Mouse (Mus musculus): ENCODE measurements at regions not wholly inside any gene's neighbourhood (a gene's known extent, or its start where the extent isn't known, plus 50 kb on each side); places are given as distances from the start of the nearest gene placed in this dataset.

DNA sequence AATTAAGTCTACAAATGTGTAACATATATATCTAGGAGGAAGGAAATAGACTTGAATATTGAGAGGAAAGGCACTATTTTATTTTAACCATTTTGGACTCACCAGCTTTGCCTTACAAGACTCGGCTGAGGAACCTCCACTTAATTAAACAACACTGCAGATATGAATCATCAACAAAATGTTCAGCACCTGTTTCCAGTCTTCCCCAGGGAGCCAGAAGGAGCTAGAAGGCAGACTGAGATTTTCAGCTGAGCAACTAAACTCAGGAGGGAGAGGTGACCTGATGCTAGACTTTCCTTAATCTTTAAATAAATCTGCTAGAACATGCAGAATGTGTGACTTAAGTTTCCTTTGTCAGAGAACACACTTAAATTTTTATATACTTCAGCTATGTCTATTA lies 478.4 kb downstream of the Etv1 start:
- Histone ChIP-seq H3K4me3 (ENCODE audit: insufficient read depth, low read depth, low read length) (no peak overlapping the region), H3K4me1 (ENCODE audit: control insufficient read depth, insufficient read depth, insufficient read length, low read length) (no peaks in the 10 kb centered on the region), H3K27ac (replicated peaks; ENCODE audit: low read depth, low read length) (no peak overlapping the region)

DNA sequence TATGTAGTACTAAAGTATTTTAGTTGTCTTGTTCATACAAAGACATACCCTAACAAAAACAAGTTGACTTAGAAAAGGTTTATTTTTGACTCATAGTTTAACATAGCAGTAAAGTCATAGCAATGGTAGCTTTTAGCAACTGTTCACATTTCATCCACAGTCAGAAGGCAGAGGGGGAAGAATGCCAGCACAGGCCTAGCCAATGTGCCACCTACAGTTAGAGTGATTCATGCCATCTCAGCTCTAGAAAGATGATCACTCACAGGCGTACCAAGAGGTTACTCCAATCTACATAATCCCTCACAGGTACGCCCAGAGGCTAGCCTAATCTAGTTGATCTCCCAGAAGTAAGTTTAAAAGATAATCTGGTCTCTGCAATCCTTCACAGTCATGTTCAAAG lies 510.5 kb downstream of the Etv1 start:
- no peak overlapping the region for H3K27ac ChIP-seq (replicated peaks; ENCODE audit: low read depth, low read length)
- no peaks in the 10 kb centered on the region for H3K4me1 ChIP-seq (ENCODE audit: control insufficient read depth, insufficient read depth, insufficient read length, low read length)
- no peak overlapping the region for H3K4me3 ChIP-seq (ENCODE audit: insufficient read depth, low read depth, low read length)

DNA sequence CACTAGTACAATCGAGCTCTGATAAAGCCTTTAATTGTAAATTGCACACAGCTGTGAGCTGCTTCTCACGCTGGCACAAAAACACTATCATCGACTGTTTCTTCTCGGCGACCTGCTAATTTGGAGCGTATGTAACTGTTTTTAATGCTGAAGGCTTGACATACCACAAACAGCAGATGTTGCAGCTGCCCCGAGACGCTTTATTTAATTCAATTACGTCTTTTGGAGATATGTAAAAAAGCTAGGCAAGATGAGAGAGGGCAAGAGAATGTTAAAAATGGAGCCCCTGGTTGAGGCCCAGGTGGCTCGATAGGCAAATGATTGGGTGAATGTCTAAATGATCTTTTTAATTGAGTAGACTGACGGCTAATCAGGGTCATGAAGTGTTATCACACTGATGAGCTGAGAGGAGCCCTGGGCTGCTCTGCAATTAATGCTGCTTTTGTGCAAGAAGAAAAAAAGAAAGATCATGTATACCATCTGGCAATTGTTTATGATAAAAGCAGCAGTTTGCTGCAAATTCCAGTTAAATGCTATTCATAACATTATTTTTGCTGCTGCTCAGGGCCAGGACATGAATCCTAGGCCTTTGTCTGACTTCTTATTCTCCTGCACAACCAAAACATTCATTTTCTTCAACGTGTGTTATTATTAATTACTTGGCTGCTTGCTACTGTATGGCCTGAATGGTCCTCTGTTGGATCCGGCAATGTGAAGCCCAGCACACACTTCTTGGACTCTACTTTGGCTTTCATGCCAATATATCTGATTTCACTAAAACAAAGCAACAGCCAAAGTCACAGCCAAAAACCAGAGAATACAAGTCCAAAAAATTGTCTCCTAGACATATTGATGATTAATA lies 522.4 kb downstream of the Etv1 start:
- H3K27ac ChIP-seq (replicated peaks; ENCODE audit: low read depth, low read length): no peak overlapping the region
- no peaks in the 10 kb centered on the region for H3K4me1 ChIP-seq (ENCODE audit: control insufficient read depth, insufficient read depth, insufficient read length, low read length)
- H3K4me3 ChIP-seq (ENCODE audit: insufficient read depth, low read depth, low read length): no peak overlapping the region

- no peak overlapping the region for H3K27ac ChIP-seq (replicated peaks; ENCODE audit: low read depth, low read length)
- H3K4me1 ChIP-seq (ENCODE audit: control insufficient read depth, insufficient read depth, insufficient read length, low read length): no peaks in the 10 kb centered on the region
- H3K4me3 ChIP-seq (ENCODE audit: insufficient read depth, low read depth, low read length): no peak overlapping the region
Observed at GRCm38 (mm10) chr12:39302213-39302591, 523.0 kb downstream of the Etv1 start.

DNA sequence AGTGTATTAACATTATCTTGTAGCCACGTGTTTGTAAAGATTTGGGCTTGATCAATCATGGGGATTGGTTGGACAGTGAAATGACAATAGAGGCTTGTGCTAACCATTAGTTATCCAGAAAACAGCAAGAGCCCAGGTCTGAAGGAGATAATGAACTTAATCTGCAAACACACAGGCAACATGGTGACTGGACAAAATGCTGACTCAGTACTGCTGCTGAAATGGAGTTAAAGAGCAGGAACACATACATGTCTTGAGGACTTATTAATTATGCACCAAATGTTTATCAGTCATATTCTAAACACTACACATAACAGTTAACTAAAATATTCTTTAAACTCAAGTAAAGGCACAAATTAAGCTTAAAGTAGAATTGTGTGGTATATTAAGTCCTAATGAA lies 528.6 kb downstream of the Etv1 start:
- no peaks in the 10 kb centered on the region for H3K4me1 ChIP-seq (ENCODE audit: control insufficient read depth, insufficient read depth, insufficient read length, low read length)
- no peak overlapping the region for H3K4me3 ChIP-seq (ENCODE audit: insufficient read depth, low read depth, low read length)
- no peak overlapping the region for H3K27ac ChIP-seq (replicated peaks; ENCODE audit: low read depth, low read length)

DNA sequence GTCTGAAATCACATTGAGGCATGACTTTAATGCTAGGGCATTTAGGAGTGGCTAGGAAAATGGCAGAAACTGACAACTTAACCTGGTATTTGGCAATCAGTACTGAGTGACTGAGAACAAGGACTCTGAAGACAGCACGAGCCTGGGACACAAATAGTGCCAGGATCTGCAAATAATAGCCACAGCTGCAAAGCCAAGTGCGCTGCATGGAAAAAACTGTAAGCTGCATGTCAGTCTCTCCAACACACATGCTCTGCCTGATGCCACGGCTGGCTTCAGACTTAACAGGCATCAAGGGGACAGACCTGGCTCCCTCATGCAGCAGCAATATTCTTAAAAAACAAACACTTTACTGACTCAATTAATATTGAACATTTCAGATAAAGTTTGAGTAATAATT lies 530.7 kb downstream of the Etv1 start:
- no peak overlapping the region for H3K4me3 ChIP-seq (ENCODE audit: insufficient read depth, low read depth, low read length)
- no peaks in the 10 kb centered on the region for H3K4me1 ChIP-seq (ENCODE audit: control insufficient read depth, insufficient read depth, insufficient read length, low read length)
- H3K27ac ChIP-seq (replicated peaks; ENCODE audit: low read depth, low read length): no peak overlapping the region

DNA sequence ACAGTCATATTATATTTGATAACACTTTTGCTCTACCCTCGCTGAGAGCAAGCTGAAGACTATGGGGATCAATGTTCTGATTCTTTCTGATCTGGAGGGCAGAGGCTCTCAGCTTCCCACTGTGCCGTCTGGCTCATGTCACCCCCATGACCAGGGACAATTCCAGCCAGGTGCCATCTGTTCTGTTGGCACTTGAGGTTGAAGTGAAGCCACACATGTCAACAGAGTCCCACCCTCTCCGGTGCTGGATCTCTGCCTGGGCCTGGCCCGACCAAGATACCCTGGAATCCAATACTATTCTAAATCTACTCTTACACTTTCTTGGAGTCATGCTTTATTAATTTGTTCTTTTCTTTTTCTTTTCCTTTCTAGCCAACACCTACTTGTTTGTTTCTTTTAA lies 538.0 kb downstream of the Etv1 start:
- Histone ChIP-seq H3K4me1 (ENCODE audit: control insufficient read depth, insufficient read depth, insufficient read length, low read length) (no peaks in the 10 kb centered on the region), H3K27ac (replicated peaks; ENCODE audit: low read depth, low read length) (no peak overlapping the region), H3K4me3 (ENCODE audit: insufficient read depth, low read depth, low read length) (no peak overlapping the region)

DNA sequence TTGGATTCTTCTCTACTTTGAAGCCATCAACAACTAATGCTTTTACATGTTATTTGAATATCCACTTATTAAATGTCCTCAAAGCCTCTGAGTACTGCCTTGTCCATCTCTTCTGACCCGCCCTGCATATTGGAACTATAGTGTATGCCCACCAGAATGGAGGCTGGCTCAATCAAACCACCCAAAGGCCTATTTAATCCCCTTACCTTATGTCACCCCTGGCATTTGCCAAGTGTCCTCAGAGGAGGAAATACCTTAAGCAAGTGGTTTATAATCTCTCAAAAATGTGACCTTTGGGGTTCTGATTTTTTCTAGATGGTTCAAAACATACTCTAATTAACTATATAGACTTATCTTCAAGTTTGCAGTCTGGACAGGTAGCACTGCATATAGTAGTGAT lies 542.3 kb downstream of the Etv1 start:
- Histone ChIP-seq H3K4me3 (ENCODE audit: insufficient read depth, low read depth, low read length) (no peak overlapping the region), H3K4me1 (ENCODE audit: control insufficient read depth, insufficient read depth, insufficient read length, low read length) (no peaks in the 10 kb centered on the region), H3K27ac (replicated peaks; ENCODE audit: low read depth, low read length) (no peak overlapping the region)

- no peak overlapping the region for H3K4me3 ChIP-seq (ENCODE audit: insufficient read depth, low read depth, low read length)
- no peaks in the 10 kb centered on the region for H3K4me1 ChIP-seq (ENCODE audit: control insufficient read depth, insufficient read depth, insufficient read length, low read length)
- H3K27ac ChIP-seq (replicated peaks; ENCODE audit: low read depth, low read length): no peak overlapping the region
Observed at GRCm38 (mm10) chr12:39326157-39326556, 547.0 kb downstream of the Etv1 start.

DNA sequence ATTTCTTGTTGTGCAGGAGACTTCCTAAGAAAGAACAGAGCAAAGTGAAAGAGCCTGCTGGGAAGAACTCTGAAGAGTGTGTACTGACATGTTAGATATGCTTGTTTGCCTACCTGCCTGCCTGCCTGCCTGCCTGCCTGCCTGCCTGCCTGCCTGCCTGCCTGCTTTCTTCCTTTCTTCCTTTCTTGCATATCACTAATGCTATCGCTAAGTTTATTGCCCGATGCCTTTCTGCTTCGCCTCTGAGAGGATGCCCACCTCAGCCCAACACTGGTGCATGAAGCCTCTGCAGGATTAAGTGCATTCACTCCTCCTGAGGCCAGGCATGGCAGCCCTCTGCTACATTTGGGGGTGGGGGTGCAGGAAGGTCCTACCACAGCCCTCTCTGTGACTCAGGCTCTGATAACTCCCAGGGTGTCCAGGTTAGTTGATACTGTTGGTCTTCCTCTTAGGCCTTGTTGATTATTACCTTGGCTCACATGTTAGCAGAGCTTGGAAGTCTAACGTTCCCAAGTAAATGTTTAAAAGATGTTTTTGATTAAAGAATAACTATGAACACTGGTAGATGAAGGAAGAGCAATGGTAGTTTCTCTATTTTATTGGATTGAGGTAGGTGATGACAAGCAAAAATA lies 547.6 kb downstream of the Etv1 start:
- Histone ChIP-seq H3K27ac (replicated peaks; ENCODE audit: low read depth, low read length) (no peak overlapping the region), H3K4me1 (ENCODE audit: control insufficient read depth, insufficient read depth, insufficient read length, low read length) (no peaks in the 10 kb centered on the region), H3K4me3 (ENCODE audit: insufficient read depth, low read depth, low read length) (no peak overlapping the region)

DNA sequence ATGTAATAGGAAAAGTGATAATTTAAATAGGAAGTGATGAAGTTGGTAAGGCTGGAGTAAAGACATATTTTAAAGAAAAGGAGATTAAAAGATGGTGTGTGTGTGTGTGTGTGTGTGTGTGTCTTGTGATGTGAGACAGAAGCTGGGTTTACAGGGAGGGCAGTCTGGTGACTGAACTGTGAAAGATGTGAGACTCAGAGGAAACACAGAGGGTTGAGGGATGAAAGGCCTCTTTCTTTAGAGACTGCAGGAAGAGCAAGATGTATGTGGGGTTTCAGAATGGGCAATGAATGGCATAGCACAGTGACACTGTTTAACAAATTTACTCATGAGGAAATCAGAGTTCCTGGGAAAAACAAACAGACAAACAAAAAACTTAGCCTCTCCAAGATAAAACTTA lies 549.2 kb downstream of the Etv1 start:
- no peak overlapping the region for H3K27ac ChIP-seq (replicated peaks; ENCODE audit: low read depth, low read length)
- H3K4me3 ChIP-seq (ENCODE audit: insufficient read depth, low read depth, low read length): no peak overlapping the region
- H3K4me1 ChIP-seq (ENCODE audit: control insufficient read depth, insufficient read depth, insufficient read length, low read length): no peaks in the 10 kb centered on the region

DNA sequence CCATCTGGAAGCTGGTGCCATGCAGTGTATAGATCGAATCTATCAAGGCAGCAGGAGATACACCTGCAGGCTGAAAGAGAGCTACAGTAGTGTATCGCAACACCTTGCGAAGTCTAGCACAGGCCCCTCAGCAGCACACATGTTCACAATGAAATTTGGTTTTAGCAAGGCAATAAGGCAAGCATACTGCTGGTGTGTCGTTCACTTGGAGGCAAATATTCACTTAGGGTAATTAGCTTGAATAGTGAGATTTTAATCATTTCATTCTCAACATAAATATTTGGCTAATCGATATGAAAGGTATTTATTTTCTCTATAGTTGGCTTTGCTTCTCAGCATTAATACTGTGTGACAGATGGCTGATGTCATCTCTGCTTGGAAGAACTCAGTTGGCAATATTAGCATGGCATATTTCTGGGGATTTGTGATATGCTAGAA lies 559.9 kb downstream of the Etv1 start:
- no peaks in the 10 kb centered on the region for H3K4me1 ChIP-seq (ENCODE audit: control insufficient read depth, insufficient read depth, insufficient read length, low read length)
- H3K27ac ChIP-seq (replicated peaks; ENCODE audit: low read depth, low read length): no peak overlapping the region
- no peak overlapping the region for H3K4me3 ChIP-seq (ENCODE audit: insufficient read depth, low read depth, low read length)

- H3K4me1 ChIP-seq (ENCODE audit: control insufficient read depth, insufficient read depth, insufficient read length, low read length): no peaks in the 10 kb centered on the region
- H3K27ac ChIP-seq (replicated peaks; ENCODE audit: low read depth, low read length): no peak overlapping the region
- no peak overlapping the region for H3K4me3 ChIP-seq (ENCODE audit: insufficient read depth, low read depth, low read length)
Observed at GRCm38 (mm10) chr12:39341751-39342271, 562.6 kb downstream of the Etv1 start.

GRCm38 (mm10) chr12:39342327-39342726 lies 563.1 kb downstream of the Etv1 start:
- Histone ChIP-seq H3K4me1 (ENCODE audit: control insufficient read depth, insufficient read depth, insufficient read length, low read length) (no peaks in the 10 kb centered on the region), H3K4me3 (ENCODE audit: insufficient read depth, low read depth, low read length) (no peak overlapping the region), H3K27ac (replicated peaks; ENCODE audit: low read depth, low read length) (no peak overlapping the region)

DNA sequence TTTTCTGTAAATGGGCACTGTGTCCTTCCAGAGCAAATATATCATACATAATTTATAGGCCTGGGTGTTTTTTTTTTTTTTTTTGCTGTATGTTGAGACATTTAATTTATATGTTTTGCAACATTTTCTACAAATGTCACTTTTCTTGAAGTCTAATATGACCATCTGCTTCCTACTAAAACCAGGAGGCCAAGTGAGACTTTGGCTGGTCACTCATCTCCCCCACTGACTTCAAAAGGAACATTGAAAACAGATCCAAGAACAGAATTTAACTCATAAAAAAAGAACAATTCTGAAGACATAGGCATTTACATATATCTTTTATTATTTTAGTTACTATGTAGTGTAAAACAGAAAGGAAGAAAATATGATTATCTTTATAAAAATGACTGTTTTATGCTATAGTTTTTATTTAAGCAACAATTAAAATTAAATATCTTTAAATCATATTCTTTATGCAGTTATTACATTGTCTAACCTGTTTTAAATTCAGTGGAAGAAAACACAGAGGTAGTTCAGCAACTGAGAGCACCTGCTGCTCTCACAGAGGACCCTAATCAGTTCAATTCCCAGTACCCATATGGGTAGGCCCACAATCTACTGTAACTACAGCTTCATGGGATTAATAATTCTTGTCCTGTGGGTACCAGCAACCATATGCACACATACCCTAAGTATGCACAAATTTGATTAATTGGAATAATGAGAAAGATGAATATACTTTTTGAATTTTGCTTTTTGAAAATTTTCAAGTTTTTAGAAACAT lies 592.5 kb downstream of the Etv1 start:
- no peak overlapping the region for H3K27ac ChIP-seq (replicated peaks; ENCODE audit: low read depth, low read length)
- H3K4me3 ChIP-seq (ENCODE audit: insufficient read depth, low read depth, low read length): no peak overlapping the region
- H3K4me1 ChIP-seq (ENCODE audit: control insufficient read depth, insufficient read depth, insufficient read length, low read length): no peaks in the 10 kb centered on the region

All from brown adipose tissue, adult 24 weeks (tissue).